Comparison of ENCODE assay signal across 8 mouse cellular contexts in genomic region chr15:89428821-89429351, GRCm38 (mm10). TPM values are rescaled to one million over a fixed set of nuclear protein-coding genes. Genes with fewer than 3 reads are reported as not detected.
DNase-seq lines count a peak whose midpoint lies in the region; ATAC-seq and TF ChIP-seq lines count a peak whose summit lies in the region.

No protein-coding gene starts in this region.

- H3K4me3 ChIP-seq in kidney, postnatal 0 days (replicated peaks; ENCODE audit: low read depth, low read length), result peak overlapping the region; percentile 68
- H3K4me3 ChIP-seq in brown adipose tissue, adult 24 weeks (ENCODE audit: insufficient read depth, low read depth, low read length), result peak overlapping the region; percentile 91
- H3K4me3 ChIP-seq in hindbrain, embryonic 14.5 days (replicated peaks; ENCODE audit: low read length), result peak overlapping the region; percentile 59
- H3K4me3 ChIP-seq in midbrain, embryonic 16.5 days (ENCODE audit: low read depth, low read length), result peak overlapping the region; percentile 81

- no peaks in the 10 kb centered on the region for H3K27me3 ChIP-seq in kidney, postnatal 0 days (ENCODE audit: insufficient read depth, low read length)
- H3K27me3 ChIP-seq in hindbrain, embryonic 14.5 days (ENCODE audit: control insufficient read depth, insufficient read depth, low read length), result no peaks in the 10 kb centered on the region
- H3K27me3 ChIP-seq in midbrain, embryonic 16.5 days (ENCODE audit: control insufficient read depth, insufficient read depth, low read depth, low read length), result no peaks in the 10 kb centered on the region

- H3K9ac ChIP-seq in kidney, postnatal 0 days (ENCODE audit: low read depth, low read length), result peak overlapping the region; percentile 75
- peak overlapping the region; percentile 70 for H3K9ac ChIP-seq in hindbrain, embryonic 14.5 days
- peak overlapping the region; percentile 78 for H3K9ac ChIP-seq in midbrain, embryonic 16.5 days (ENCODE audit: low read depth, low read length)

- H3K9me3 ChIP-seq in kidney, postnatal 0 days (replicated peaks; ENCODE audit: low read length), result no peaks in the 10 kb centered on the region
- H3K9me3 ChIP-seq in hindbrain, embryonic 14.5 days (ENCODE audit: control insufficient read depth, low read length), result no peaks in the 10 kb centered on the region
- no peaks in the 10 kb centered on the region for H3K9me3 ChIP-seq in midbrain, embryonic 16.5 days (replicated peaks; ENCODE audit: control insufficient read depth, low read length, poor library complexity, severe bottlenecking)

- peaks cover 9% of the 10 kb centered on the region; the same call in 1 of the 2 replicates for H3K36me3 ChIP-seq in kidney, postnatal 0 days (ENCODE audit: insufficient read depth, low read length)
- H3K36me3 ChIP-seq in hindbrain, embryonic 14.5 days (replicated peaks; ENCODE audit: control insufficient read depth, insufficient read depth), result peaks cover 27% of the 10 kb centered on the region
- H3K36me3 ChIP-seq in midbrain, embryonic 16.5 days (ENCODE audit: control insufficient read depth, insufficient read depth, low read length), result peaks cover 13% of the 10 kb centered on the region

- peak overlapping the region; percentile 20; the same call in 1 of the 2 replicates for H3K27ac ChIP-seq in kidney, postnatal 0 days
- H3K27ac ChIP-seq in brown adipose tissue, adult 24 weeks (replicated peaks; ENCODE audit: low read depth, low read length), result peak overlapping the region; percentile 98
- peak overlapping the region; percentile 94; the same call in 1 of the 2 replicates for H3K27ac ChIP-seq in hindbrain, embryonic 14.5 days
- H3K27ac ChIP-seq in midbrain, embryonic 16.5 days (ENCODE audit: low read length), result peak overlapping the region; percentile 95

- no peak for TF ChIP-seq CTCF in kidney, postnatal 0 days (IDR thresholded peaks at IDR 0.05; ENCODE audit: low read depth)

- peaks cover 18% of the 10 kb centered on the region; the same call in 1 of the 2 replicates for H3K4me1 ChIP-seq in kidney, postnatal 0 days (replicated peaks; ENCODE audit: insufficient read depth, low read length)
- peaks cover 5% of the 10 kb centered on the region; the same call in 1 of the 2 replicates for H3K4me1 ChIP-seq in brown adipose tissue, adult 24 weeks (ENCODE audit: control insufficient read depth, insufficient read depth, insufficient read length, low read length)
- peaks cover 9% of the 10 kb centered on the region for H3K4me1 ChIP-seq in hindbrain, embryonic 14.5 days (replicated peaks; ENCODE audit: control insufficient read depth, insufficient read depth, low read length)
- H3K4me1 ChIP-seq in midbrain, embryonic 16.5 days (ENCODE audit: control insufficient read depth, insufficient read depth, low read length), result peaks cover 11% of the 10 kb centered on the region

- 5% methylated on average over 22 of the region's 22 CpGs for whole genome bisulfite sequencing in kidney, postnatal 0 days
- WGBS in hindbrain, embryonic 14.5 days, result 8% methylated on average over 19 of the region's 22 CpGs
- WGBS in midbrain, embryonic 16.5 days, result 4% methylated on average over 22 of the region's 22 CpGs

- no peak for DNase-seq in kidney, postnatal 0 days (ENCODE audit: low spot score)
- no peak for DNase-seq in kidney, postnatal 25 days
- DNase-seq in hindbrain, embryonic 14.5 days (ENCODE audit: low spot score), result no peak
- no peak for DNase-seq in left cerebral cortex, adult 8-10 months (ENCODE audit: low spot score in 2 of 2)
- no peak for DNase-seq in adrenal gland, postnatal 14 days
- no peak for DNase-seq in urinary bladder, postnatal 10 days (ENCODE audit: low spot score)

- peak overlapping the region; percentile 73 for H3K4me2 ChIP-seq in kidney, postnatal 0 days (ENCODE audit: low read length)
- peak overlapping the region; percentile 84 for H3K4me2 ChIP-seq in hindbrain, embryonic 14.5 days (replicated peaks)
- H3K4me2 ChIP-seq in midbrain, embryonic 16.5 days (ENCODE audit: low read length), result peak overlapping the region; percentile 93

- ATAC-seq in kidney, postnatal 0 days (replicated peaks; ENCODE audit: low FRiP score, low read depth), result peak; percentile 37
- ATAC-seq in hindbrain, embryonic 14.5 days (ENCODE audit: low FRiP score), result peak; percentile 35
- peak; percentile 62 for ATAC-seq in midbrain, embryonic 16.5 days

RNA-seq across cellular contexts. Expression of gene C730034F03Rik, which starts 0.5 kb away (rescaled TPM):
- 1.5 and 1.7 TPM in 2 replicates for polyA plus RNA-seq in kidney, postnatal 0 days (2015; fragmentation: Nextera tagmentation; extraction: Ambion mirVana)
- polyA plus RNA-seq in brown adipose tissue, adult 24 weeks (2012; ENCODE audit: insufficient read depth, insufficient read length, missing spikeins), result 1.1 and 2.4 TPM in 2 replicates
- polyA plus RNA-seq in hindbrain, embryonic 14.5 days (2014; fragmentation: Nextera tagmentation; extraction: Ambion mirVana), result 2.7 and 3.2 TPM in 2 replicates
- 6.5 and 7.3 TPM in 2 replicates for polyA plus RNA-seq in midbrain, embryonic 16.5 days (2015; fragmentation: Nextera tagmentation; extraction: Ambion mirVana)
- total RNA-seq in left cerebral cortex, adult 8-10 months (2022), result 1 to 10 TPM; 1.4 to 2.2 (median 1.5) TPM
- 2.5 TPM in 2 replicates for total RNA-seq in adrenal gland, postnatal 14 days (2021)

RNA-seq across cellular contexts. Expression of gene Gm44502, which starts 0.6 kb away (rescaled TPM):
- not detected in 2 replicates for polyA plus RNA-seq in kidney, postnatal 0 days (2015; fragmentation: Nextera tagmentation; extraction: Ambion mirVana)
- 2.1 and 11.4 TPM in 2 replicates for polyA plus RNA-seq in brown adipose tissue, adult 24 weeks (2012; ENCODE audit: insufficient read depth, insufficient read length, missing spikeins)
- polyA plus RNA-seq in hindbrain, embryonic 14.5 days (2014; fragmentation: Nextera tagmentation; extraction: Ambion mirVana), result not detected in 2 replicates
- polyA plus RNA-seq in midbrain, embryonic 16.5 days (2015; fragmentation: Nextera tagmentation; extraction: Ambion mirVana), result not detected in 2 replicates
- total RNA-seq in left cerebral cortex, adult 8-10 months (2022), result under 1 TPM in 1 of 4 experiments, not detected in 3; 0.37 TPM
- total RNA-seq in adrenal gland, postnatal 14 days (2021), result 11.0 and 11.5 TPM in 2 replicates

RNA-seq across cellular contexts. Expression of gene Chkb, which starts 0.8 kb away (rescaled TPM):
- polyA plus RNA-seq in kidney, postnatal 0 days (2015; fragmentation: Nextera tagmentation; extraction: Ambion mirVana), result 64.5 and 65.1 TPM in 2 replicates
- 151 and 203 TPM in 2 replicates for polyA plus RNA-seq in brown adipose tissue, adult 24 weeks (2012; ENCODE audit: insufficient read depth, insufficient read length, missing spikeins)
- 71.2 and 76.3 TPM in 2 replicates for polyA plus RNA-seq in hindbrain, embryonic 14.5 days (2014; fragmentation: Nextera tagmentation; extraction: Ambion mirVana)
- 88.3 and 95.2 TPM in 2 replicates for polyA plus RNA-seq in midbrain, embryonic 16.5 days (2015; fragmentation: Nextera tagmentation; extraction: Ambion mirVana)
- total RNA-seq in left cerebral cortex, adult 8-10 months (2022), result 10 to 100 TPM; 37.4 to 49.3 (median 42.9) TPM
- 98.6 and 101 TPM in 2 replicates for total RNA-seq in adrenal gland, postnatal 14 days (2021)

RNA-seq across cellular contexts. Expression of gene Cpt1b, which starts 3.2 kb away (rescaled TPM):
- 23.7 and 26.2 TPM in 2 replicates for polyA plus RNA-seq in kidney, postnatal 0 days (2015; fragmentation: Nextera tagmentation; extraction: Ambion mirVana)
- 440 and 455 TPM in 2 replicates for polyA plus RNA-seq in brown adipose tissue, adult 24 weeks (2012; ENCODE audit: insufficient read depth, insufficient read length, missing spikeins)
- polyA plus RNA-seq in hindbrain, embryonic 14.5 days (2014; fragmentation: Nextera tagmentation; extraction: Ambion mirVana), result 1.2 TPM in 2 replicates
- polyA plus RNA-seq in midbrain, embryonic 16.5 days (2015; fragmentation: Nextera tagmentation; extraction: Ambion mirVana), result 0.96 and 1.2 TPM in 2 replicates
- 1 to 10 TPM; 1.2 to 2.2 (median 1.5) TPM for total RNA-seq in left cerebral cortex, adult 8-10 months (2022)
- 525 and 569 TPM in 2 replicates for total RNA-seq in adrenal gland, postnatal 14 days (2021)

RNA-seq across cellular contexts. Expression of gene Syce3, which starts 18.6 kb away (rescaled TPM):
- polyA plus RNA-seq in kidney, postnatal 0 days (2015; fragmentation: Nextera tagmentation; extraction: Ambion mirVana), result not detected in 2 replicates
- not detected in 2 replicates for polyA plus RNA-seq in brown adipose tissue, adult 24 weeks (2012; ENCODE audit: insufficient read depth, insufficient read length, missing spikeins)
- not detected in 2 replicates for polyA plus RNA-seq in hindbrain, embryonic 14.5 days (2014; fragmentation: Nextera tagmentation; extraction: Ambion mirVana)
- not detected in 2 replicates for polyA plus RNA-seq in midbrain, embryonic 16.5 days (2015; fragmentation: Nextera tagmentation; extraction: Ambion mirVana)
- not detected for total RNA-seq in left cerebral cortex, adult 8-10 months (2022)
- not detected in 2 replicates for total RNA-seq in adrenal gland, postnatal 14 days (2021)

Comparison
In these comparisons a context has a peak if more than half of its experiments do, and no peak if none do; other contexts are left out.
1. H3K27ac ChIP-seq: peak in every context shown above with its lines; median percentile 98 in brown adipose tissue, adult 24 weeks; 95 in midbrain, embryonic 16.5 days; 94 in hindbrain, embryonic 14.5 days; 20 in kidney, postnatal 0 days.